In the genomic region with DNA sequence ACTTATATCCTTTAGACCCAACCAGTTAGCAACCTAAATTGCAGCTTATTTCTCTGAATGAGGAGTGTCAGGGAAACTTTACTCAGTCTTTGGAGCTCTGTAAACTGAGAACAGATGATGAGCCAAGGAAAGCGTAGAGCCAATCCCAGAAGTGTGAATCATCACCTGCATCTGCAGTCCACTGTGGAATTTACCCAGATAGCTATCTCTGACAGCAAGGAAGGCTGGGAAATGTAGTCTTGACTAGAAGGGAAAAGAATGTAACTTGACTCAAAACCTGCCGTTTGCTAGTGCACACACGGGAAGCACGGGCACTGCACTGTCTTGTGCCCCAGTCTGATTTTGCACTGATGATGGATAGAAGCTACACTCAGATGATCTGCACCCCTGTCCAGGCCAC, we compare ENCODE assay signal across 12 mouse cellular contexts.
DNase-seq lines count a peak whose midpoint lies in the region; ATAC-seq lines count a peak whose summit lies in the region.
"Had no signal": no experiment of that assay in that cellular context is flagged by ENCODE, and none has a peak within 500 bp of the region (broad histone marks: within the 10 kb centered on the region; RNA-seq: fewer than 3 reads in every experiment).

No protein-coding gene starts in this region.

- ATAC-seq in CD4-positive, CD25-positive, alpha-beta regulatory T cell, adult 4 months: no peak
- ATAC-seq in heart, embryonic 12.5 days (ENCODE audit: insufficient number of reproducible peaks, low FRiP score): no peak

- H3K36me3 ChIP-seq in heart, embryonic 12.5 days: no peaks in the 10 kb centered on the region
- H3K36me3 ChIP-seq: heart, embryonic 13.5 days; hindbrain, embryonic 12.5 days had no signal

- DNase-seq in frontal cortex, adult 2 months (ENCODE audit: extremely low spot score in 1 of 2, low spot score in 1 of 2): peak; percentile 33 to 74
- DNase-seq in frontal cortex, postnatal 10 days (ENCODE audit: low spot score in 2 of 2): no peak
- DNase-seq in ES-CJ7 (ENCODE audit: low read depth, low spot score): peak; percentile 34
- peak; percentile 68 for DNase-seq in R1 (ENCODE audit: low read depth, low spot score)
- DNase-seq in left cerebral cortex, adult 9 months (ENCODE audit: low spot score in 2 of 2): peak; percentile 25 to 39
- no peak for DNase-seq in cerebellum, postnatal 36 days
- DNase-seq: cerebellum, adult 8-10 months; gastrocnemius, postnatal 10 days had no signal

- H3K4me1 ChIP-seq in heart, embryonic 12.5 days (replicated peaks): peaks cover 8% of the 10 kb centered on the region; the same call in 1 of the 2 replicates
- H3K4me1 ChIP-seq: hindbrain, embryonic 12.5 days had no signal

- WGBS in heart, embryonic 12.5 days: 46% methylated on average over 4 of the region's 4 CpGs

- no peak overlapping the region for H3K4me3 ChIP-seq in heart, embryonic 12.5 days
- H3K4me3 ChIP-seq: heart, embryonic 13.5 days; hindbrain, embryonic 12.5 days had no signal

- H3K4me2 ChIP-seq in heart, embryonic 12.5 days: no peak overlapping the region
- H3K4me2 ChIP-seq: heart, embryonic 13.5 days; hindbrain, embryonic 12.5 days had no signal

- no peak overlapping the region for H3K27ac ChIP-seq in heart, embryonic 12.5 days (ENCODE audit: poor library complexity, severe bottlenecking)
- H3K27ac ChIP-seq: heart, embryonic 13.5 days; hindbrain, embryonic 12.5 days had no signal

- H3K9ac ChIP-seq in heart, embryonic 12.5 days: no peak overlapping the region
- H3K9ac ChIP-seq: heart, embryonic 13.5 days; hindbrain, embryonic 12.5 days had no signal

- no peaks in the 10 kb centered on the region for H3K9me3 ChIP-seq in heart, embryonic 12.5 days (replicated peaks)
- H3K9me3 ChIP-seq: heart, embryonic 13.5 days; hindbrain, embryonic 12.5 days had no signal

- H3K27me3 ChIP-seq in heart, embryonic 12.5 days (replicated peaks): no peaks in the 10 kb centered on the region
- H3K27me3 ChIP-seq: heart, embryonic 13.5 days; hindbrain, embryonic 12.5 days had no signal

Comparison
In these comparisons a context has a peak if more than half of its experiments do, and no peak if none do; other contexts are left out.
1. DNase-seq: peak in frontal cortex, adult 2 months (2 of 2), ES-CJ7 (single experiment), R1 (single experiment) and left cerebral cortex, adult 9 months (2 of 2); none in frontal cortex, postnatal 10 days (0 of 2) and cerebellum, postnatal 36 days (0 of 2).